Mouse (Mus musculus): ENCODE results near the gene Sema4a. TPM values are rescaled to one million over a fixed set of nuclear protein-coding genes. Genes with fewer than 3 reads are reported as not detected.

The Sema4a gene
- total RNA-seq, 2 experiments from 2014 or later, result 33.3 to 42.8 TPM

GRCm38 (mm10) chr3:88403522-88404230, 57.3 kb downstream of the Sema4a start:
- no peak for DNase-seq (ENCODE audit: extremely low spot score in 1 of 2, low spot score in 1 of 2)

GRCm38 (mm10) chr3:88398666-88399065, 62.3 kb downstream of the Sema4a start:
- DNase-seq (ENCODE audit: extremely low spot score in 1 of 2, low spot score in 1 of 2), result no peak

GRCm38 (mm10) chr3:88395742-88396141, 65.2 kb downstream of the Sema4a start:
- DNase-seq (ENCODE audit: extremely low spot score in 1 of 2, low spot score in 1 of 2), result no peak

GRCm38 (mm10) chr3:88395288-88395687, 65.7 kb downstream of the Sema4a start:
- no peak for DNase-seq (ENCODE audit: extremely low spot score in 1 of 2, low spot score in 1 of 2)

GRCm38 (mm10) chr3:88393776-88394375, 67.1 kb downstream of the Sema4a start:
- DNase-seq (ENCODE audit: extremely low spot score in 1 of 2, low spot score in 1 of 2), result no peak

Small RNA genes lying within 50 kb of the gene (microRNA-seq; reads per million reads assigned to microRNA genes)
- 0 to 1.1 reads per million in 2 experiments for gene Mir7011

Other genes with a start within 250 kb of the Sema4a start
- gene Rhbg, start 206.5 kb downstream of the Sema4a start, total RNA-seq (2021), result not detected
- not detected for gene Gm38392, start 174.0 kb downstream of the Sema4a start, total RNA-seq (2021)
- 10 to 100 TPM in 1 of 2 experiments, 1 to 10 TPM in 1; 3.2 to 10.5 TPM for gene Tsacc, start 164.2 kb downstream of the Sema4a start, total RNA-seq (2021)
- 100 to 1,000 TPM; 165 to 199 TPM for gene Cct3, start 164.1 kb downstream of the Sema4a start, total RNA-seq (2021)
- 10 to 100 TPM; 77.5 to 97.5 TPM for gene Glmp, start 136.2 kb downstream of the Sema4a start, total RNA-seq (2021)
- gene Tmem79, start 125.0 kb downstream of the Sema4a start, total RNA-seq (2021), result 1 to 10 TPM; 1.3 to 1.4 TPM
- 10 to 100 TPM; 63.7 to 71.6 TPM for gene Smg5, start 124.9 kb downstream of the Sema4a start, total RNA-seq (2021)
- gene Paqr6, start 96.6 kb downstream of the Sema4a start, total RNA-seq (2021), result 10 to 100 TPM; 10.9 to 12.7 TPM
- gene Bglap3, start 88.4 kb downstream of the Sema4a start, total RNA-seq (2021), result under 1 TPM; 0.30 to 0.40 TPM
- gene Bglap2, start 82.5 kb downstream of the Sema4a start, total RNA-seq (2021), result not detected
- 1 to 10 TPM in 1 of 2 experiments, not detected in 1; 1.3 TPM for gene Bglap, start 76.7 kb downstream of the Sema4a start, total RNA-seq (2021)
- 1 to 10 TPM; 4.5 to 5.6 TPM for gene Pmf1, start 50.9 kb downstream of the Sema4a start, total RNA-seq (2021)
- gene Slc25a44, start 36.0 kb downstream of the Sema4a start, total RNA-seq (2021), result 10 to 100 TPM; 74.3 to 75.8 TPM
- gene Lmna, start 48.8 kb upstream of the Sema4a start, total RNA-seq (2021), result 10 to 100 TPM; 35.6 to 38.8 TPM
- gene Mex3a, start 71.2 kb upstream of the Sema4a start, total RNA-seq (2021), result 1 to 10 TPM; 4.3 to 4.6 TPM
- not detected for gene Rab25, start 87.1 kb upstream of the Sema4a start, total RNA-seq (2021)
- gene Lamtor2, start 91.9 kb upstream of the Sema4a start, total RNA-seq (2021), result 100 to 1,000 TPM in 1 of 2 experiments, 10 to 100 TPM in 1; 99.5 to 115 TPM
- 100 to 1,000 TPM; 113 to 114 TPM for gene Ubqln4, start 92.6 kb upstream of the Sema4a start, total RNA-seq (2021)
- 100 to 1,000 TPM in 1 of 2 experiments, 10 to 100 TPM in 1; 93.9 to 108 TPM for gene Ssr2, start 114.7 kb upstream of the Sema4a start, total RNA-seq (2021)
- 100 to 1,000 TPM; 232 to 289 TPM for gene Arhgef2, start 144.8 kb upstream of the Sema4a start, total RNA-seq (2021)
- not detected for gene Rxfp4, start 192.0 kb upstream of the Sema4a start, total RNA-seq (2021)
- 10 to 100 TPM; 46.3 to 53.9 TPM for gene Khdc4, start 224.6 kb upstream of the Sema4a start, total RNA-seq (2021)

Measured in layer of hippocampus, postnatal 25 days (tissue).